Mouse (Mus musculus): ENCODE results near the gene Iah1.

The Iah1 gene

GRCm38 (mm10) chr12:21315923-21316868 is at the start of gene Iah1:
TSS of gene Iah1 (plus strand) at chr12:21316389.
- DNase-seq, result peak; percentile 92

DNA sequence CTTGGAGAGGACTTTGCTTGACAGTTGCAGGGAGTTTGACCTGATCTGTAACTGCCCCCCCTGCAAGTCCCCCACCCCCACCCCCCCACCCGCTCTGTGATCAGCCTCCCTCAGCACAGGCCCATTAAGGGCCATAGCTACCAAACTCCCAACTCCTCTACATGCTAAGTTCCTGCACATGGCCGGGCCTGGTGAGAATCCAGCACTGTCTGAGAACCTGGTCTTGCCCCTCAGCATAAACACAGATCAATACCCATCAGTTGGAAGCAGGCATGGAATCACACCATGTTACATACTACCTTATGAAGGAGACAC is 49.4 kb upstream of the Iah1 start:
- no peak for DNase-seq

DNA sequence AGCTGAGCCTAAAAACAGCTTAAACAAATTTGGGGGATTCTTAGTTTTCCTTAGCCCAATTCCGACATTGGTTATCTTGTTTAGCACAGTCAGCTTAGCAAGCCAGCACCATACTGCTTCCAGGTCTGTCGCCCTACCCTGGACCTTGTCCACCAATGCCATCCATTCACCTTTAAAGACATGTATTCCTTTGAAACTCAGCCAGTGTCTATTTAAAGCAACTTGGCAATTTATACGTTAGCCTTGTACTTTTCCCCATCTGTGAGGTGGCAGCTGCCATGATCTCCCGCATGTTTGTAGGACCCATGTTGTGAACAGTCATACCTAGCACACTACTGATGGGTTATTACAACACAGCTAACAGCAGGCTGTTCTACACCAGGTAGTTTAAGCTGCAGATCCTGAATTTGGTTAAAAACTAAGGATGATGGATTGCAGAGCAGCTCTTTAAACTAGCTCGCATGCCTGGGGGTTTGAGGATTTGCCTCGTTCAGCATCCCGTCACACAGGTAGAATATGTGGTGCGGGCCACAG is 48.0 kb upstream of the Iah1 start:
- no peak for DNase-seq

DNA sequence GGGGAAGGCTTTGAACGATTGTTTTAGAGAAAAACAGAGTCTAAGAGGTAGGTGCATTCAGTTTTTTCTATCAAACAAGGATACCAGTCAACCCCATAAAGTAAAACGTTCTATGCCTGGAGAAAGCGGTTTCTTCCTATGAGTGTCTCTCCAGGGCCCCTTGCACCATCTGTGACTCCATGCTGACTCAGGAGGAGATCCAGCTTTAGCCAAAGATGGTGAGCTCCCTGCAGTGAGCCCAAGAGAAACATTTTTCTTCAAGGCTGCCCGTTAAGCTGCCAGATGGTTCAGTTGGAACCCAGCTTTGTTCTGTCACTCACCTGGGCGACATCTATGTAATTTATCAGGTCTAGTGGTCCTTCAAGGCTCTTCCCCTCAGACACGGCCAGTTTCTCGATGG is 41.7 kb upstream of the Iah1 start:
- DNase-seq, result no peak

DNA sequence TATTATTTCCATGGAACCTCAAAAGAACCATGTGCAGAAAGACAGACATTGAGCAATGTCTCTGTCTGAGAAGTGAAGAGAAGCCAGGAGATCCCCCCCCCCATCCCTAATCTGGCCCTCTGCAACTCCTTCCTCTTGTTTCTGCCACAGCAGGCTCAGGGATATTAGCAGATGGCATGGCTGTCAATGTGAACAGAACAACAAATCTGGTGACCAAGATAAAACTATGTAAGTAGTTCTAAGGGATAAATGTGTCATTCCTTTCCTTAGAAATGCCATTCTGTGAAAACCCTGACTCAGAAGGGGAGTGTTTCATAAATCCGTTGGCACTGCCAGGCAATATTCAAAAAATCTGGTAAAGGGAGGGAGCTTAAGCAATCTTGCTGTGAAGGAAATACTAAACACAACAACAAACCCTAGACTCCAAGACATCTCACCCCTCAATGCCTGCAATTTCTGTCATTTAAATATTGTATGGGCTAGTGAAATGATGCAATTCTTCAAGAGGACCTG is 38.8 kb upstream of the Iah1 start:
- DNase-seq, result no peak

GRCm38 (mm10) chr12:21284761-21285441 is 31.3 kb upstream of the Iah1 start, which contains the start of gene Cpsf3:
TSS of gene Cpsf3 (plus strand) at chr12:21285391.
- no peak for DNase-seq

GRCm38 (mm10) chr12:21285508-21286242 is 30.5 kb upstream of the Iah1 start:
- DNase-seq, result no peak

- peak; percentile 99 for DNase-seq
Observed at GRCm38 (mm10) chr12:21286243-21286622, 30.0 kb upstream of the Iah1 start, which contains the start of gene Itgb1bp1. TSS of gene Itgb1bp1 (minus strand) at chr12:21286284.

DNA sequence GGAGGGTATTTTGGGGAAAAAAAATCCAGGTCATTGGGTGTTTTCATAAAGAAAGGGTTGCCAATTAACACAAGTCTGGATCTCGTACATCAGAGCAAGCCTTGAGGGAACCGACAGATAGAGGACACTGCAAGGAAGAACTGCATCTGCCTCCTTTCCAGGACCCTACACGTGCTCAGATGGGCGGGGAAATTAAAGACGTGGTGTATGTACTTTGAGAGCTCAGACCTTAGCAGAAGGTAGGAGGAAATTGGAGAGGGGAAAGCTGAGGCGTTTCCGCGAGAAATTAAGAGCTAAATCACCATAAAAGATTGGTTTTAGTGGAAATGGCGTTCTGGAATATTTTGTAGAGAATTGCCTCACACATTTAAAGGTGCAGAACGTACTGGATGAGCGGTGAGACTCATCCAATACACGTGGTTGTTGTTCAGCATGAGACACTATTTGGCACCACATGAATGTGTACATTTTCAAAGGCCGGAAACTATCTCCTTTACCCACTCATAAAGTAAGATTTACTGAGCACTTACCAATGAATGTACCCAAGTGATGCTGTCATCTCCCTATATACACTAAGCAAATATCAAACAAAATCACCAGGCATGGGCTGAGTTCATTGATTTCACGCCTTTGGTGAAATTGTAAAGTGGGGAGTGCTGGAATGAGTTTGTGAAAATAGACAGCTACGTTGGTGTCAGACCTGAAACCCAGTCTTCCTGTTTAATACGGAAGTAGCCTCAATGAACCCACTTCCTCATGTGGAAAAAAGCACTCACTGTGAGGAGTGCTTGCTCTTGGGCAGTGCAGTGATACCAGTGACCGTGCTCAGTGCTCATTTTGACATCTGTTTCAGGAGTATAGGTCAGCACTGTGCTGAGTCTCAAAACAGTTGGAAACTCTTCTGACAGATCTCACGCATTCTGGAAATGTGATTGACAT is 29.2 kb upstream of the Iah1 start:
- peak; percentile 56 for DNase-seq

DNA sequence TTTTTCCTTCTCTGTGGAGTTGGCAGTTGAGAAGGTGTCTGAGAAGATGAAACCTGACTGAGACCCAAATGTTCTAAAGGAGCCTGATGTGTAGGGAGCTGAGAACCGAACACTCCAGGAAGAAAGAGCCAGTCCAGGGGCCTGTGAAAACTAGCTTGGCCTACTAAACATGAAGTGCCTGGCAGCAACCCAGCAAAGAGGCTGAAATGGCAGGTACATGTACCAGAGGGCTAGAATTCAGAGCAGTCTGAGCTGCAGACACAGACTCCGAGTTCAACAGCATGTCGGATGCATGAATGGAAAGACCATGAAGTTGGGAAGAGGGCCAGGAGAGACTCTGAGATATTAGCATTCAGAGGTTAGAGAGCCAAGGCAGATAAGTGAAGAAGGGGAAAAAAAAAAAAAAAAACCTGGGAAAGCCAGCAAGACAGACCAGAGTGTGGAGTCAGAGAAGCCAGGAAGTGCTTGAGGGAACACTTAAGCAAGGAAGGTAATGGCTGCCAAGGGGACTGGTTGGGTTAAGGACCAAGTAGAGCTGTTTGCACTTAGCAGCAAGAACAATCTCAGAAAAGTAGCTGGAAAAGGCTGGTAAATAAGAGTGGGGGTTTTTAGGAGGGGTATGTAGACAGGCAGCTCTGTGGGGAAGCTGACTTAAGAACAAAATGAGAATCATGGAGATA is 27.3 kb upstream of the Iah1 start:
- DNase-seq, result peak; percentile 83

- peak; percentile 73 for DNase-seq
Observed at GRCm38 (mm10) chr12:21289651-21290050, 26.5 kb upstream of the Iah1 start.

GRCm38 (mm10) chr12:21298856-21299255 is 17.3 kb upstream of the Iah1 start:
- DNase-seq, result no peak

DNA sequence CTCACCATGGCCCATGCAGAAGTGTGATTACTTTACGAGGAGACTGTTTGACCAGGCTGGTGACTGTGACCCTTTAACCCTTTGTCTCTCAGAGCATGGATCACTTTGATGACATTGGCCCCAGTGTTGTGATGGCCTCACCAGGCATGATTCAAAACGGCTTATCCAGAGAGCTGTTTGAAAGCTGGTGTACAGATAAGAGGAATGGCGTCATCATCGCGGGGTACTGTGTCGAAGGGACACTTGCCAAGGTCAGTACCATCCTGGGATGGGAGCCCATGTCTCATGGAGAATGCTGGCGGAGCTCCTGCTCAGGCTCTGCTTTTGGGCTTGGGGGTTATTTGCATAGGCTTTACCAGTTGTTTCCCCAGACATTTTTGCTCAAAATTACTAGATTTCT is 14.9 kb upstream of the Iah1 start:
- no peak for DNase-seq

DNA sequence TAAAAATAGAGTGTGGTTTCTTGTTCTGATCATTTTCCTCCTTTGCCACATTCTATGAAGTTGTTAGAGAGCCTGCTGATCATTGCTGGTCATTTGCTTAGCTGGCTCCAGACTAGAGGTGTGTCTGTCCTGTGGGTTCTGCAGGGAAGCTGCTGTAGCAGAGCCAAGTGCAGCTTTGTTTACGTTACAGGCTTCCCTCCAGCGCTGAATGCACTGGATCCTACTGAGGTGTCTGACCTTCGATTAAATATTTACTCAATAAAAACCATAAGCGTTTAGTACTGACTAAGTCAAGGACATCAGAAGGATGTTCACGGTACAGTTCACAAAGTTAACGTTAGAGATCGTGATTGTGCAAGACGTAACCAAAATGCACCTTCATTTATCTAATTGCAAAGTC is 14.3 kb upstream of the Iah1 start:
- DNase-seq, result no peak

- DNase-seq, result no peak
Observed at GRCm38 (mm10) chr12:21302361-21302783, 13.8 kb upstream of the Iah1 start.

DNA sequence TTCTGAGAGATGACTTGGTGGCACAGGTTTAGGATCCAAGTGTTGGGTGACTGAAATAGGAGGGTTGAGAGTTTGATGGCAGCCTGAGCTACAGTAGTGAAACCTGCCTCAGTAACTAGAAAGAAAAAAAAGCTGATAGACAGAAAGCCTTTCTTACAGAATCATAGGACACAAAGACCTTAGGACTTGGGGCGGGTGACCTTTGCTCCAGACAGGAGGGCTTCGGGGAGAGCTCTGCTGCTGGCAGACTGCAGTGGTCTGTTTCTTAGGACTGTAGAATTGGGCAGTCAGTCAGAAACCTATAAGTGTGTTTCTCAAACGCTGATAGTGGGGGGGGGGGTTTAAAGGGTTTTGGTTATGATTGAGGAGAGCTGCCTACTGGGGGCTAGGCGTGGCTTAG is 10.4 kb upstream of the Iah1 start:
- no peak for DNase-seq

GRCm38 (mm10) chr12:21306721-21307120 is 9.5 kb upstream of the Iah1 start:
- no peak for DNase-seq

- no peak for DNase-seq
Observed at GRCm38 (mm10) chr12:21312201-21312600, 4.0 kb upstream of the Iah1 start.

GRCm38 (mm10) chr12:21316869-21317265 is 678 bp downstream of the Iah1 start:
- peak; percentile 76 for DNase-seq

DNA sequence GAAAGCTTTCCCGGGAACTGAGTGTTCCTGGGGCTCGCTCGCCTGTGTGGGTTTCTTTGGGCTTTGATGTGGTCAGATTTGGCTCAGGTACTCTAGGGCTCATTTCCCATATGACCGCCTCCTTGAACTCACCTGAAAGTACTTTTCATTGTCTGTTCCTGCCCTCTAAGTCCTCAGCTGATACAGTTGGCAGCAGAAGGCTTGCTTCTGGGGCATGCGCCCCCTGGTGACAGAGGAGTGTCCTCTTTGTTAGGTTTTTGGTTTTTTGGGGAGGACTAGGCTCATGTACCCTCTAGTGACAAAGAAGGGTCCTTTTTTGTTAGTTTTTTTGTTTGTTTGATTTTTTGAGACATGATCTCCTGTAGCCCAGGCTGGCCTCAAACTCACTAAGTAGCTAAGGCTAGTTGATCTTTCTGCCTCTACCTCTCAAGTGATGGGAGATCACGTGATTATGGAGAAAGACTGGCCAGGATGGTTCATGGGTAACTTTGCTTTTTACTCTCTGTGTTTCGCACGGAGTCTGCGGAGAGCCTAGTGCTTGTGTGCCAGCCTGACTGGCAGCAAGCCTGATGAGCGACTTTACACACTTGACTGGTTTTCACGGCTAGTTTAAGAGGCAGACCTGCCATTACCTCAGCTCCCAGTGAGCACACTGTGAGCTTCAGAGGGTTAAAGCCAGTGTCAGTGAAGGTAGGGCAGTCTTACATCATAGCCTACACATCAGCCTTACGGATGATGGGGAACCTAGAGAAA is 2.1 kb downstream of the Iah1 start:
- peak; percentile 84 for DNase-seq
